Mouse (Mus musculus) v-Abl transformed pro-B cells (cell line): ENCODE data around the gene Prss48.

Source experiments
- in situ Hi-C, 2 experiments: fragments of 400-800 bp; cut with MboI; formaldehyde crosslinking; loops; one replicate each; pipeline ENCODE4 v1.15.1; 2025; ENCODE audit not compliant: unreplicated experiment in 2 of 2

Prss48 gene

GRCm38 (mm10) chr3:86002423-86002822 is at the start of gene Prss48:
Gene Prss48 (minus strand): TSS chr3:86002491.
- in situ Hi-C loops = no loop called here

GRCm38 (mm10) chr3:86049041-86049440 is 46.8 kb upstream of the Prss48 start:
- in situ Hi-C loops = no loop called here

GRCm38 (mm10) chr3:86047686-86048408 is 45.6 kb upstream of the Prss48 start:
- in situ Hi-C loops = no loop called here

DNA sequence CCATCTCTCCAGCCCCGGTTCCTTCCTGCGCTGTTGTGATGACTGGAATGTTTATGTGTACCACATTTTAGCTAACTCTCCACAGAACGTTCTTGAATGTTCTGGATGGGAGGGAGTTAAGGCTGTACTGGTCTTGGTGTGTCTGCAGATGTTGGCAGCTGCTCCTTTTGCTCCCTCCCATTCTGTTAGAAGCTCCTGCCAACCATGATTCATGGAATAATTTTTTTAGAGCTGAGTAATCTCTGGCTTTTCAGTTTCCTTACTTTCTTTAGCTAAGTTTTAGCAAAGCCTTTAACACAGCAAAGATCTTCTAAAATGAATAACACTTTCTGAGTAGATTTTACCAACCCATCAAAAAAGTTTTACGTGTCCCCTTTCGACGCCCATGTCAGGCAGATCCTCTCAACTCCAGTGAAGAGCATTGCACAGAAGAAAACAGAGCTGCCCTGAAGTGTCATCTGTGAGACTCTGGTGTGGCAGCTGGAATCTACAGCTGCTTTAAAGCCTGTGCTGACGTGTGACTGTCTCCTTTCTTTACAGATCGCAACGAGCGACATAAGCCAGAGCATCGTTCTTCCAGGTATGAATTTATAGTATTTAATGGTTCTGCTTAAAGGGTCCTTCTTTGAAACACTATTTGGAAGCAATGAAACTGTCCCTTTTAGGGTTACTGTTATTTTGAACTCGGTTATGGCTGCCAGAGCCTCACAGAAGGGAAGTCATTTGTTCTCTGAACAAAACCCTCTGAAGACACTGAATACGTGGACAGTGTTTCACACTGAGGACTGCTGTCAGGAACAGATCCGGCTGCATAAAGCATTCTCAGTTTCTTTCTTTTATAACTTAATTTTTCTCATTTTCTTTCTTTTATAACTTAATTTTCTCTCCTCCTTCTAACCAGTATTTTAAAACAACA is 38.3 kb upstream of the Prss48 start:
- in situ Hi-C loops = no loop called here

GRCm38 (mm10) chr3:86038648-86039047 is 36.4 kb upstream of the Prss48 start:
- in situ Hi-C loops = no loop called here

- in situ Hi-C loops = no loop called here
Observed at GRCm38 (mm10) chr3:86037926-86038484, 35.7 kb upstream of the Prss48 start.

DNA sequence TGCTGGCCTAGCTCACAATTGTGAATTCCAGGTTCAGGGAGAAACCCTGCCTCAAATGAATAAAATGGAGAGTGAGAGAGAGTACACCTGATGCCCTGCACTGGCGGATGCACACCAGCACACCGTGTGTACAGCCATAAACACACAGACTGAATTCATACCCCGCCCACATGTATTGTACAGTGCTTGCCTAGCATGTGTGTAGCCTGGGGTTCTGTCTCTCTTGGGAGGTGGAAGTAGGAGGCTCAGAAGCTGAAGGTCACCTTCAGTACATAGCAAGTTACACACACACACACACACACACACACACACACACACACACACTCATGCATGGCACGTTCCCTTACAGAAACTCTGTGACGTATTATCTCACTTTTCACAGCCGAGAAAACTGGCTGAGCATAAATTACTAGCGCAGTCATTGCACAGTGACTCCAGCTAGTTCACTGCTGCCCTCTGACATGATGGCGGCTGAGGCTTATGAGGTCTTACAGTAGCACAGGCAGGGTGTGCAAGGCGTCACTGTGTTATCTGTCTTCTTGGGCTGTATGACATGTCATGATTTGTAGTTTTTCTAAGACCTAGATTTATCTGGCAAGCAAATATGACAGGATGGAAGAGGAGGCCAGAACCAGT is 31.3 kb upstream of the Prss48 start:
- in situ Hi-C loops = no loop called here

DNA sequence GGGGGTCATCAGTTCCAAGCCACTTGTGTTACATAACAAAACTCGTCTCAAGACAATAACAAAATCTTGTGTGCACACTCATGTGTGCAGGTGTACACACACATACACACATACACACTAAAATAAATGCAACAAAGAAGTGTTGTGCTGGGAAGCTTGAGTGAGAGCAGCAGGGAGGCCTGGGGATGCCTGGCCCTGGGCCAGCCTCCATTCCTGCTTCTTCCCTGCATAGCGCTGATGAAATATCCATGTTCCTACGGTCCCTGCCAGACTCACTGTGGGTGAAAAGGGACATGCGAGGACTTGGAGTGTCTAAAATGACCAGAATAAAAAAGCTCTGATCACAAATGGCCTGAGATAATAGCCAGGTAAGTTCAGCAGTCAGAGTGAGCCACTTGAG is 28.3 kb upstream of the Prss48 start:
- in situ Hi-C loops = no loop called here

DNA sequence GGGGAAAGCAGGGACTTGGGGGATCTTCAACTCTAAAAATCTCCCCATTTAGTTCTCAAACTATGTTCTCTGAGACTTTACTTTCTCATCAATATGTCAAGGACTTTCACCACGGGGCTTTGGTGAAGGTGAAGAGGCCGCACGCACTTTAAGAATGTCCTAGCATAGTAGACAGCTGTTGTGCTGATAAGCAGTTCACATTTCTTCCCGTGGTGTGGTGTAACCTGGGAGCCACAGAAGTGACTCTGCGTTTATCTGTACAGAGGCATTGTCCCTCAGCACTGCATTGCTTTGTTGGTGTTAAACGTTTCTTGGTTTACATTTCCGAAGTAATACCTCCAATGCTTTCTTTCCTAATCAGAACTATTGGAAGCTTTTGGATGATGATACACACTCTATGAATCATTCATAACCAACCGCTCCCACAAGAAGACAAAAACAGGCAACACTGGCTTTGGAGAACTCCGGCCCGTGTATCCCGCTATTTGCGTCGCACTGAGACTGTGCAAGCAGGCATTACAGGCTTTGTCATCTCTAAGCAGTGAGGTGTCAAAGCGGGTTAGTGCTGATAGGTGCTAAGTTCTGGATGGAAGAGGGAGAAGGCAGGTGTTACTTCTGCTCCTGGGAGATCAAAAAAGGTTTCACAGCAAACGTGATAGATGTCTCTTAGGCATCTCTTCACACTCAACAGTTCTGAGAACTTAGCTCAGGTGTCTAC is 26.5 kb upstream of the Prss48 start:
- in situ Hi-C loops = no loop called here

DNA sequence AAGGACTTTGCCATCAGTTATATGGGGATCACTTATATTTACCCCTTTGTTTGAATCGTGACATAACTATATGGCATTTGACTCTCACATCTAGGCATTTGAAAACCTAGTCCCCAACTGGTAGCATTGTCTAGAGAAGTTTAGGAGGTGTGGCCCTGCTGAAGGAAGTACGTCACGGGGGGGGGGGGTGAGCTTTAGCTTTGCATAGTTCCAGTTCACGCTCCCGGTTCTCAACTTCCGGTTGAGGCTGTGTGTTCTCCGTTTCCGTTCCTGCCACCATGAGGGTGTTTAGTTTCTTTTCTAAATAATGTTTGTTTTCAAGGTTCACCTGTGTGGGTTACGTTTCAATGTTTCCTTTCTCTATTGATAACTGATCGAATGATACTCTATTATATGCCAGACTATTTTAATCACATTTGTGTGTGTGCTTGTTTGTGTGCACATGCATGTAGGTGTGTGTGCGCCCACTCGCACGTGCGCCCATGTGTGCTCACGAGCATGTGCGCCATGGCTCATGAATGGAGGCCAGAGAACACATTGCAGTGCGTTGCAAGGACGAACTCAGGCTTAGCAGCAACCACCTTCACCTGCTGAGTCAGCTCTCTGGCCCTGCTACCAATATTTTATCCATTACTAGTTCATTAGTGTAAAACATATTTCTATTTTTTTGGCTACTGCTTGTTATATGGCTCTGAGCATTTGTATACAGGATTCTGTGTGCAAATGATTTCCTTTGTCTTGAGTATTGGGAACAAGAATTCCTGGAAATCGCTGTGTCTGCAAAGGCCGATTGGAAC is 23.2 kb upstream of the Prss48 start:
- in situ Hi-C loops = no loop called here

DNA sequence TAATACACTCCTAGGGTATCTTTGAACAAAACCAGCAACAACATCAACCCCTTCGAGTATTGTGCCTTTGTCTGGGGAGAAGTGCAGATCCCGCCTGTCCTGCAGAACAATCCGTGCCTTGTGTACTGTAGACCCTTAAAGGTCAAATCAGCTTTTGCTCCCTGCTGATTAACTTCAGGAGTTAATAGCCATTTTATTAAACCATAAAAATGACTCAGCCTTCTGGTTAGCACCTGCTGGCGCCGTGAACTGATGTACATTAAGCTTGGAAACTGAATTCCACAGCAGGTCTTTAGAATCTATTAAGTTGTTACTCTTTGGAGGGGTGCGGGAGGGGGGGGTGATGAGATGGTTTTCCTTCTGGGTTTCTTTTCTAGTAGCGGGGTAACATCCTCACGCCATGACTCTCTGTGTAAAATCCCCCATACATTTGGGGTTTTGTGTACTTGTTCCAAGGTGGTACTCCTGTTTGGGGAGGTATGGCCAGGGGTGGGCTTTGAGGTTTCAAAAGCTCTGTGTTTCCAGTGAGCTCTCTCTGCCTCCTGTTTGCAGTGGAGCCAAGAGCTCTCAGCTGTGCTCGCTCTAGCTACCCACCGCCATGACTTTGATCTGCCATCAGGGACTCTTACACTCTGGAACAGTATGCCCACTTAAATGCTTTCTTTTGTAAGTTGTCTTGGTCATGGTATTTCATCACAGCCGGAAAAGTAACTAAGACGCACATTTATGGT is 21.9 kb upstream of the Prss48 start:
- in situ Hi-C loops = no loop called here

GRCm38 (mm10) chr3:86021651-86022050 is 19.4 kb upstream of the Prss48 start:
- in situ Hi-C loops = no loop called here

- in situ Hi-C loops = no loop called here
Observed at GRCm38 (mm10) chr3:86020921-86021650, 18.8 kb upstream of the Prss48 start.

- in situ Hi-C loops = no loop called here
Observed at GRCm38 (mm10) chr3:86017484-86017883, 15.2 kb upstream of the Prss48 start.

- in situ Hi-C loops = no loop called here
Observed at GRCm38 (mm10) chr3:86016965-86017364, 14.7 kb upstream of the Prss48 start.

- in situ Hi-C loops = no loop called here
Observed at GRCm38 (mm10) chr3:86013837-86014236, 11.5 kb upstream of the Prss48 start.

- in situ Hi-C loops = no loop called here
Observed at GRCm38 (mm10) chr3:86011833-86012232, 9.5 kb upstream of the Prss48 start.

GRCm38 (mm10) chr3:86011373-86011772 is 9.1 kb upstream of the Prss48 start:
- in situ Hi-C loops = no loop called here
